Mouse (Mus musculus) stomach, embryonic 15.5 days (tissue): ENCODE measurements around the gene Pfkm. TPM values are rescaled to one million over a fixed set of nuclear protein-coding genes. Genes with fewer than 3 reads are reported as not detected.
A peak's percentile ranks its signal among the peaks of the same experiment; 100 is the strongest.

Experiments used
- ATAC-seq: fragments of 200-750 bp; cut with Nextera tagmentation; 2 replicates; pipeline ENCODE4 v1.8.0; 2017; ENCODE audit warnings: low read depth, moderate number of reproducible peaks, moderate TSS enrichment; ENCODE audit not compliant: insufficient read depth, low FRiP score
- H3K27ac ChIP-seq: fragments of 300-500 bp; sonication (generic); 2 replicates; pipeline ENCODE4 v1.5.1; 2015; ENCODE audit warnings: mild to moderate bottlenecking, inconsistent platforms
- H3K27me3 ChIP-seq: fragments of 300-500 bp; sonication (generic); replicated peaks from 2 replicates; pipeline ENCODE4 v1.6.1; 2015; ENCODE audit warnings: inconsistent platforms
- H3K36me3 ChIP-seq: fragments of 300-500 bp; sonication (generic); 2 replicates; pipeline ENCODE4 v1.6.1; 2015; ENCODE audit warnings: inconsistent platforms
- H3K4me1 ChIP-seq: fragments of 300-500 bp; sonication (generic); 2 replicates; pipeline ENCODE4 v1.6.1; 2015; ENCODE audit warnings: inconsistent platforms
- H3K4me2 ChIP-seq: fragments of 300-500 bp; sonication (generic); 2 replicates; pipeline ENCODE4 v1.6.1; 2015; ENCODE audit warnings: mild to moderate bottlenecking, inconsistent platforms
- H3K4me3 ChIP-seq: fragments of 300-500 bp; sonication (generic); replicated peaks from 2 replicates; pipeline ENCODE4 v1.5.1; 2015; ENCODE audit warnings: inconsistent platforms
- H3K9ac ChIP-seq: fragments of 300-500 bp; sonication (generic); 2 replicates; pipeline ENCODE4 v1.6.1; 2015; ENCODE audit warnings: inconsistent platforms
- H3K9me3 ChIP-seq: fragments of 300-500 bp; sonication (generic); 2 replicates; pipeline ENCODE4 v1.6.1; 2016; ENCODE audit warnings: inconsistent platforms
- WGBS: fragments of 180-500 bp; shearing (Covaris S2); methylation state at CpG from one replicate; pipeline ENCODE4 v1.1.7; 2015; 5-methylcytosine and 5-hydroxymethylcytosine counted together
- polyA plus RNA-seq: library from polyadenylated mRNA; unstranded; fragments of >200 nt; fragmentation: Nextera tagmentation; extraction: Ambion mirVana; gene quantifications from 2 replicates; pipeline ENCODE4 v1.2.1, GENCODE M21; 2015

Gene Pfkm
- 28.3 and 31.0 TPM in 2 replicates for polyA plus RNA-seq

- ATAC-seq: peak; percentile 33; the same call in 1 of the 2 replicates
Measured at GRCm38 (mm10) chr15:98092372-98093120, at the start of gene Pfkm. TSS of gene Pfkm (plus strand) at chr15:98092589.

GRCm38 (mm10) chr15:98043967-98044366 lies 48.4 kb upstream of the Pfkm start:
- Histone ChIP-seq H3K9ac (no peak overlapping the region), H3K27me3 (no peaks in the 10 kb centered on the region), H3K36me3 (peaks cover 48% of the 10 kb centered on the region), H3K4me1 (no peaks in the 10 kb centered on the region), H3K4me2 (no peak overlapping the region), H3K27ac (no peak overlapping the region), H3K9me3 (no peaks in the 10 kb centered on the region), H3K4me3 (no peak overlapping the region)
- 90% methylated on average over 6 of the region's 6 CpGs for WGBS
- no peak for ATAC-seq

More at GRCm38 (mm10) chr15:98092372-98093120, at the start of gene Pfkm:
- Histone ChIP-seq H3K27me3 (no peaks in the 10 kb centered on the region), H3K4me1 (no peaks in the 10 kb centered on the region; the same call in none of the 2 replicates), H3K4me3 (peak within 1 kb of the TSS; percentile 87), H3K27ac (peak within 1 kb of the TSS; percentile 97), H3K36me3 (no peaks in the 10 kb centered on the region), H3K9me3 (no peaks in the 10 kb centered on the region), H3K4me2 (peak within 1 kb of the TSS; percentile 60), H3K9ac (peak within 1 kb of the TSS; percentile 88)
- WGBS: under 1% methylated on average over 30 of the region's 30 CpGs

- Histone ChIP-seq H3K4me1 (no peaks in the 10 kb centered on the region), H3K9ac (no peak overlapping the region), H3K36me3 (peaks cover 48% of the 10 kb centered on the region), H3K27me3 (no peaks in the 10 kb centered on the region), H3K9me3 (no peaks in the 10 kb centered on the region), H3K4me2 (no peak overlapping the region), H3K27ac (no peak overlapping the region), H3K4me3 (no peak overlapping the region)
- no peak for ATAC-seq
- WGBS: 93% methylated on average over 5 of the region's 5 CpGs
Measured at GRCm38 (mm10) chr15:98044387-98044786, 48.0 kb upstream of the Pfkm start.

- no peak for ATAC-seq
- WGBS: 89% methylated on average over 13 of the region's 13 CpGs
- peaks cover 38% of the 10 kb centered on the region for H3K36me3 ChIP-seq
Measured at GRCm38 (mm10) chr15:98048918-98049700, 43.3 kb upstream of the Pfkm start.

GRCm38 (mm10) chr15:98051685-98052084 lies 40.7 kb upstream of the Pfkm start:
- Histone ChIP-seq H3K4me1 (no peaks in the 10 kb centered on the region), H3K9ac (no peak overlapping the region), H3K36me3 (peaks cover 26% of the 10 kb centered on the region), H3K9me3 (no peaks in the 10 kb centered on the region), H3K4me2 (no peak overlapping the region), H3K27ac (no peak overlapping the region), H3K4me3 (no peak overlapping the region), H3K27me3 (no peaks in the 10 kb centered on the region)
- no peak for ATAC-seq
- WGBS: 87% methylated on average over 5 of the region's 5 CpGs

More at GRCm38 (mm10) chr15:98048918-98049700, 43.3 kb upstream of the Pfkm start:
- Histone ChIP-seq H3K9me3 (no peaks in the 10 kb centered on the region), H3K4me2 (no peak overlapping the region), H3K4me1 (no peaks in the 10 kb centered on the region), H3K9ac (no peak overlapping the region), H3K4me3 (no peak overlapping the region), H3K27me3 (no peaks in the 10 kb centered on the region), H3K27ac (no peak overlapping the region)

GRCm38 (mm10) chr15:98055246-98055645 lies 37.1 kb upstream of the Pfkm start:
- H3K9me3 ChIP-seq: no peaks in the 10 kb centered on the region
- WGBS: 31% methylated on average over 5 of the region's 5 CpGs
- no peak for ATAC-seq

GRCm38 (mm10) chr15:98065881-98066280 lies 26.5 kb upstream of the Pfkm start:
- no peaks in the 10 kb centered on the region for H3K9me3 ChIP-seq
- no peaks in the 10 kb centered on the region for H3K4me1 ChIP-seq
- H3K9ac ChIP-seq: no peak overlapping the region
- 87% methylated on average over 5 of the region's 5 CpGs for WGBS
- H3K36me3 ChIP-seq: peaks cover 42% of the 10 kb centered on the region
- no peaks in the 10 kb centered on the region for H3K27me3 ChIP-seq
- no peak overlapping the region for H3K27ac ChIP-seq
- ATAC-seq: no peak
- H3K4me2 ChIP-seq: no peak overlapping the region
- no peak overlapping the region for H3K4me3 ChIP-seq

More at GRCm38 (mm10) chr15:98055246-98055645, 37.1 kb upstream of the Pfkm start:
- Histone ChIP-seq H3K9ac (no peak overlapping the region), H3K36me3 (peaks cover 33% of the 10 kb centered on the region), H3K4me2 (no peak overlapping the region), H3K4me1 (no peaks in the 10 kb centered on the region), H3K27ac (no peak overlapping the region), H3K27me3 (no peaks in the 10 kb centered on the region), H3K4me3 (no peak overlapping the region)

- Histone ChIP-seq H3K4me1 (no peaks in the 10 kb centered on the region), H3K27me3 (no peaks in the 10 kb centered on the region), H3K9ac (no peak overlapping the region), H3K4me3 (no peak overlapping the region), H3K4me2 (no peak overlapping the region), H3K27ac (no peak overlapping the region), H3K9me3 (no peaks in the 10 kb centered on the region), H3K36me3 (peaks cover 36% of the 10 kb centered on the region)
- ATAC-seq: no peak
- 92% methylated on average over 12 of the region's 12 CpGs for WGBS
Measured at GRCm38 (mm10) chr15:98066602-98067001, 25.8 kb upstream of the Pfkm start.

GRCm38 (mm10) chr15:98067492-98067891 lies 24.9 kb upstream of the Pfkm start:
- Histone ChIP-seq H3K36me3 (peaks cover 36% of the 10 kb centered on the region), H3K27me3 (no peaks in the 10 kb centered on the region), H3K9me3 (no peaks in the 10 kb centered on the region), H3K4me2 (no peak overlapping the region), H3K9ac (no peak overlapping the region), H3K4me1 (no peaks in the 10 kb centered on the region), H3K4me3 (no peak overlapping the region), H3K27ac (no peak overlapping the region)
- no peak for ATAC-seq
- 49% methylated on average over 3 of the region's 3 CpGs for WGBS

GRCm38 (mm10) chr15:98068506-98068905 lies 23.9 kb upstream of the Pfkm start:
- ATAC-seq: no peak
- no peaks in the 10 kb centered on the region for H3K4me1 ChIP-seq
- no peak overlapping the region for H3K4me2 ChIP-seq
- H3K36me3 ChIP-seq: peaks cover 34% of the 10 kb centered on the region
- H3K9ac ChIP-seq: no peak overlapping the region
- H3K27me3 ChIP-seq: no peaks in the 10 kb centered on the region
- H3K27ac ChIP-seq: no peak overlapping the region
- H3K9me3 ChIP-seq: no peaks in the 10 kb centered on the region
- 90% methylated on average over 9 of the region's 9 CpGs for WGBS
- H3K4me3 ChIP-seq: no peak overlapping the region

- no peak overlapping the region for H3K4me2 ChIP-seq
- peaks cover 33% of the 10 kb centered on the region for H3K36me3 ChIP-seq
- whole genome bisulfite sequencing: 87% methylated on average over 8 of the region's 8 CpGs
- no peak overlapping the region for H3K27ac ChIP-seq
- no peak overlapping the region for H3K9ac ChIP-seq
- H3K9me3 ChIP-seq: no peaks in the 10 kb centered on the region
- H3K4me1 ChIP-seq: no peaks in the 10 kb centered on the region
- H3K27me3 ChIP-seq: no peaks in the 10 kb centered on the region
- ATAC-seq: no peak
- no peak overlapping the region for H3K4me3 ChIP-seq
Measured at GRCm38 (mm10) chr15:98069566-98070245, 22.7 kb upstream of the Pfkm start.
